Mouse (Mus musculus) liver, embryonic 14.5 days (tissue): ENCODE data around the gene E2f3. TPM values are rescaled to one million over a fixed set of nuclear protein-coding genes. Genes with fewer than 3 reads are reported as not detected.

Source experiments
- ATAC-seq: fragments of 200-750 bp; cut with Nextera tagmentation; 2 replicates; pipeline ENCODE4 v1.8.0; 2017; ENCODE audit warnings: moderate number of reproducible peaks, mild to moderate bottlenecking, moderate library complexity; ENCODE audit not compliant: insufficient read depth
- DNase-seq, 3 experiments: peaks; one replicate each; pipeline ENCODE4 v3.0.0-alpha.2; 2012 to 2013; ENCODE audit warnings: low read depth in 3 of 3, low spot score in 3 of 3
- H3K27ac ChIP-seq: fragments of 300-500 bp; sonication (generic); 2 replicates; pipeline ENCODE4 v1.5.1; 2014; ENCODE audit warnings: moderate library complexity, mild to moderate bottlenecking, control low read depth, inconsistent platforms
- H3K27me3 ChIP-seq: fragments of 300-500 bp; sonication (generic); 2 replicates; pipeline ENCODE4 v1.6.1; 2014; ENCODE audit warnings: mild to moderate bottlenecking, low read length, moderate library complexity; ENCODE audit not compliant: control insufficient read depth, insufficient read depth
- H3K36me3 ChIP-seq: fragments of 300-500 bp; sonication (generic); replicated peaks from 2 replicates; pipeline ENCODE4 v1.6.1; 2014; ENCODE audit warnings: low read depth; ENCODE audit not compliant: control insufficient read depth, insufficient read depth
- H3K4me1 ChIP-seq, 2 experiments: fragments of 200-500 bp in 1 of 2; fragments of 300-500 bp in 1 of 2; sonication (generic) in 1 of 2; replicated peaks; 2 replicates each; pipeline ENCODE4 v1.6.1; 2012 to 2014; ENCODE audit warnings: antibody characterized with exemption in 1 of 2, inconsistent platforms in 1 of 2, low read length in 1 of 2; ENCODE audit not compliant: control insufficient read depth in 2 of 2, insufficient read depth in 2 of 2
- H3K4me2 ChIP-seq: fragments of 300-500 bp; sonication (generic); 2 replicates; pipeline ENCODE4 v1.6.1; 2014; ENCODE audit warnings: low read depth, mild to moderate bottlenecking, control low read depth, moderate library complexity
- H3K4me3 ChIP-seq, 2 experiments: fragments of 200-500 bp in 1 of 2; fragments of 300-500 bp in 1 of 2; sonication (generic) in 1 of 2; 2 replicates each; pipeline ENCODE4 v1.5.1; 2012 to 2014; ENCODE audit warnings: low read depth in 2 of 2, low read length in 2 of 2, mild to moderate bottlenecking in 2 of 2, control low read depth in 1 of 2, inconsistent platforms in 1 of 2, moderate library complexity in 1 of 2; ENCODE audit not compliant: insufficient read depth in 1 of 2
- H3K9ac ChIP-seq: fragments of 300-500 bp; sonication (generic); replicated peaks from 2 replicates; pipeline ENCODE4 v1.6.1; 2014; ENCODE audit warnings: mild to moderate bottlenecking, control low read depth, moderate library complexity
- H3K9me3 ChIP-seq: fragments of 300-500 bp; sonication (generic); 2 replicates; pipeline ENCODE4 v1.6.1; 2016; ENCODE audit warnings: low read length, mixed read lengths; ENCODE audit not compliant: control insufficient read depth
- CTCF ChIP-seq: IDR thresholded peaks from 2 replicates; pipeline ENCODE4 v1.5.1; 2016; ENCODE audit warnings: antibody characterized with exemption, low read depth, control low read depth
- EP300 ChIP-seq: IDR thresholded peaks from 2 replicates; pipeline ENCODE4 v1.6.1; 2016; ENCODE audit warnings: antibody characterized with exemption, low read depth
- WGBS: fragments of 180-500 bp; shearing (Covaris S2); extraction: QIAGEN DNeasy Blood & Tissue Kit; methylation state at CpG from one replicate; pipeline ENCODE4 v1.1.7; 2014; ENCODE audit not compliant: insufficient replicate concordance; 5-methylcytosine and 5-hydroxymethylcytosine counted together
- polyA plus RNA-seq, 2 experiments: library from polyadenylated mRNA; depleted of rRNA in 1 of 2; stranded (reverse) in 1 of 2; unstranded in 1 of 2; fragments of >200 nt; fragmentation: Nextera tagmentation in 1 of 2; extraction: Ambion mirVana in 1 of 2; gene quantifications; 2 replicates each; pipeline versions ENCODE4 v1.2.1 to v1.2.3; 2012 to 2014

Gene E2f3
- polyA plus RNA-seq, 2 experiments: 3.4 to 5.5 TPM

GRCm38 (mm10) chr13:30018573-30018972, 32.7 kb upstream of the E2f3 start:
- no peaks in the 10 kb centered on the region for H3K9me3 ChIP-seq
- H3K4me3 ChIP-seq: no peak overlapping the region
- H3K4me1 ChIP-seq: no peaks in the 10 kb centered on the region
- H3K36me3 ChIP-seq: no peaks in the 10 kb centered on the region
- H3K4me2 ChIP-seq: no peak overlapping the region
- H3K27ac ChIP-seq: no peak overlapping the region
- no peak for ATAC-seq
- no peak for DNase-seq
- 53% methylated on average over 2 of the region's 2 CpGs for WGBS
- H3K9ac ChIP-seq: no peak overlapping the region
- TF ChIP-seq EP300 (no peak), CTCF (no peak)
- no peaks in the 10 kb centered on the region for H3K27me3 ChIP-seq

- 76% methylated on average over 7 of the region's 7 CpGs for WGBS
- no peaks in the 10 kb centered on the region for H3K4me1 ChIP-seq
- H3K27ac ChIP-seq: no peak overlapping the region
- no peaks in the 10 kb centered on the region for H3K27me3 ChIP-seq
- DNase-seq (no peak), ATAC-seq (no peak)
- H3K9ac ChIP-seq: no peak overlapping the region
- no peaks in the 10 kb centered on the region for H3K9me3 ChIP-seq
- TF ChIP-seq CTCF (no peak), EP300 (no peak)
- H3K4me3 ChIP-seq: no peak overlapping the region
- H3K36me3 ChIP-seq: no peaks in the 10 kb centered on the region
- H3K4me2 ChIP-seq: no peak overlapping the region
These were observed 31.7 kb upstream of the E2f3 start for GRCm38 (mm10) chr13:30017611-30018010.

- no peak for ATAC-seq
- H3K9ac ChIP-seq: no peak overlapping the region
- no peak overlapping the region for H3K4me2 ChIP-seq
- H3K9me3 ChIP-seq: no peaks in the 10 kb centered on the region
- no peak overlapping the region for H3K4me3 ChIP-seq
- H3K27ac ChIP-seq: no peak overlapping the region
- no peaks in the 10 kb centered on the region for H3K27me3 ChIP-seq
- 69% methylated on average over 8 of the region's 8 CpGs for WGBS
- no peaks in the 10 kb centered on the region for H3K36me3 ChIP-seq
- no peak for DNase-seq
- H3K4me1 ChIP-seq: no peaks in the 10 kb centered on the region
- no peak for TF ChIP-seq EP300
- no peak for TF ChIP-seq CTCF
These were observed 28.7 kb upstream of the E2f3 start for GRCm38 (mm10) chr13:30014576-30014975.

- Histone ChIP-seq H3K9ac (no peak overlapping the region), H3K27me3 (no peaks in the 10 kb centered on the region), H3K4me3 (no peak overlapping the region), H3K27ac (no peak overlapping the region), H3K4me1 (no peaks in the 10 kb centered on the region), H3K4me2 (no peak overlapping the region), H3K9me3 (no peaks in the 10 kb centered on the region), H3K36me3 (no peaks in the 10 kb centered on the region)
- DNase-seq (no peak), ATAC-seq (no peak)
- WGBS: 67% methylated on average over 6 of the region's 6 CpGs
- TF ChIP-seq EP300: no peak
These were observed 26.4 kb upstream of the E2f3 start for GRCm38 (mm10) chr13:30012226-30012625.

GRCm38 (mm10) chr13:30008738-30009137, 22.9 kb upstream of the E2f3 start:
- no peak overlapping the region for H3K9ac ChIP-seq
- H3K27ac ChIP-seq: no peak overlapping the region
- ATAC-seq (no peak), DNase-seq (no peak)
- H3K36me3 ChIP-seq: no peaks in the 10 kb centered on the region
- no peak overlapping the region for H3K4me3 ChIP-seq
- TF ChIP-seq CTCF: no peak
- no peaks in the 10 kb centered on the region for H3K4me1 ChIP-seq
- no peaks in the 10 kb centered on the region for H3K27me3 ChIP-seq
- WGBS: 52% methylated on average over 3 of the region's 3 CpGs
- no peaks in the 10 kb centered on the region for H3K9me3 ChIP-seq
- no peak overlapping the region for H3K4me2 ChIP-seq

GRCm38 (mm10) chr13:30005422-30005821, 19.6 kb upstream of the E2f3 start:
- 66% methylated on average over 3 of the region's 3 CpGs for WGBS
- Histone ChIP-seq H3K4me1 (no peaks in the 10 kb centered on the region), H3K4me2 (no peak overlapping the region), H3K27me3 (no peaks in the 10 kb centered on the region), H3K4me3 (no peak overlapping the region), H3K9me3 (no peaks in the 10 kb centered on the region), H3K9ac (no peak overlapping the region), H3K36me3 (no peaks in the 10 kb centered on the region), H3K27ac (no peak overlapping the region)
- TF ChIP-seq CTCF (no peak), EP300 (no peak)
- DNase-seq: no peak
- no peak for ATAC-seq
